Mouse (Mus musculus) frontal cortex, postnatal 25 days (tissue): ENCODE measurements at regions not wholly inside any gene's neighbourhood (a gene's known extent, or its start where the extent isn't known, plus 50 kb on each side); places are given as distances from the start of the nearest gene placed in this dataset.
"Not testable (repeated sequence)": the region's sequence is repeated elsewhere in the genome, so short reads cannot be mapped to it uniquely, and the experiment has no call there.

ENCODE experiments used
- DNase-seq, 2 experiments: peaks; one replicate each; pipeline ENCODE4 v3.0.0; 2022; ENCODE audit warnings: low spot score in 2 of 2

DNA sequence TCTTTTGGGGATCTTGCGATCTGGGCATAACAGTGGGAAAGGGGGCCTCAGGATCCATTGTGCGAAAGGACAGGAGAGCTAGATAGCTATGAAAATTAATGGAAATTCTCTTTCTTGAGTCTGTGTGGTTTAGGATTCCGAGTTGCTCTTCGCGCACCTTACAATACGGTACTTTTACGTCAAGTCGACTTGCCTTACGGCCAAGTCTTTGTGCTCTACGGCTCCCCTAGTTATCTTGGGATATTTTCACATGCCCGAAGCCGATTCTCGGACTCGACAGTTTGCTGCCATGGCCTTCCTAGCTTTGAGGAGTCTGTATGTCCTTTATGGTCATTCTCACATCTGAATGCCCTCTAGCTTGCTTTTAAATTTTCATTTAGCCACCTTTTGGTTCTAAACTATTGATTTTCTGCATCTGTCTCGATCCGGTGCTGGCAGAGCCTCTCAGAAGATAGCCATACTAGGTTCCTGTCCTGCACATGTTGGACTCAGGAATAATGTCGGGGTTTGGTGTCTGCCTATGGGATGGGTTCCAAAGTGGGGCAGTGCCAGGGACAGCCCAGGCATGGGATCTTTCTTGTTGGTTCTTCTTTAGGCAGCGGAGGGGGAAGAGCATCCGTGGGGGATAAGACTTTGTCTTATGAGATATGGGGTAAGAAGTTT, 109.0 kb upstream of the Olfr1324 start:
- peak in 1 of 2 experiments; percentile 59 for DNase-seq

DNA sequence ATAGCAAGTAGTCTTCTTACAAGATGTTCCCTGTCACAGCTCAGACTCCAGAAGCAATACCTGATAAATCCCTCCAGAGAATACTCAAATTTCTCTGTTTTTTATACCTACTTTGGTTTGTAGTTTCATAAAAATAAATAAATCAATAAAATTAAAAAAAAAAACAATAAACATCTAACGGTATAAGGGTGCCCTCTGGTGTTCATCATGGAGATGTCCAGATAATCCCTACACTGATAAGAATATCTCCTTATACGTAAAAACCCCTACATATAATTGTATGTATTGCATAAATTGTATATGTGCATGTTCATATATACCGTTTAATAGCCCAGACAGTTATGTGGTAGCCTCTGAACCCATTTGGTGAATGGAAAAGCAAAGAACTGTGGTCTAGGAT, 75.7 kb upstream of the Olfr1324 start:
- no peak for DNase-seq

DNA sequence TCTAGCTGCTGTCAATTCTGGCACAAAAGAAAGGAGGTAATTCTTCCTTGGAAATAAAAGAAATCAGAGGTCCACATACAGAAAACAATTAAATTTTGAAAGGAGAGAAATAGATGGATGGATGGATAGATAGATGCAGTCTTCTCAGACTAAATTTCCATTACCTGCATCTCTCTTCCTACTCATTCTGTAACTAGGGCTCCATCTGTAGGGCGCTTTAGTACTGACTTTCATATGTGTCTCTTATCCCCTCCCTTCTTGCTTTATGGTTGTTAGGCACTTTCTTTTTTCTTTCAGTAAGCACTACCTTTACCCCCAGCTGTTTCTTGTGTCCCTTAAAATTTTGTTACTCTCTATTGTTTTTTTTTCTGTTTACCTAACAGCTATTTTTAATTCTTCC, 72.9 kb upstream of the Olfr1324 start:
- no peak for DNase-seq

DNA sequence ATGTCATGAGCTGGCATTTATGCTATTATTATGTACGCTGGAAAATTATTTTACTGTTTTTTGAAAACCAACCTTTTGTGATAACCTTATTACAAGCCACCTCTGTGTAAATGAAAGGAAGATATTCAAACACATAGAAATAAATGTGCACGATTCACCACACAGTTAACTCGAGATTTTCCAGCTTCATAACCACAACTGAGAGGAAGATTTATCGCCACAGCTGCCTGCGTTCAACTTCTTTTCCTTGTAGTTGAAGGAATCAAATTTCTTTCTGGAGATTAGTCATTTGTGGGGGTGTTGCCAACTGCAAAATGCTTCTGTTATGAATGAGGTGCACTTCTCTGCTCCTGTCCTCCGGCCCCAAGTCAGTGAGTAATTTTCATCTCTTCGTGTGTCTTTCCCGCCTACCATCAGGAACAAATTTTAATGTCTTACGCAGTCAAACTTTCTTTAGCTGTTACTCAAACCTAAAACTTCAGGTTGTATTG, 62.2 kb upstream of the Olfr1324 start:
- not testable (repeated sequence) for DNase-seq
